In genomic region chr6:129451411-129452039, GRCm38 (mm10) we compare ENCODE assay signal across 8 mouse cellular contexts. TPM values are rescaled to one million over a fixed set of nuclear protein-coding genes. Genes with fewer than 3 reads are reported as not detected.
DNase-seq lines count a peak whose midpoint lies in the region; TF ChIP-seq lines count a peak whose summit lies in the region.

Gene Clec1a (minus strand): TSS chr6:129452000.

- H3K36me3 ChIP-seq in kidney, adult 2 months (ENCODE audit: control insufficient read depth, insufficient read depth, low read length) = no peaks in the 10 kb centered on the region
- H3K36me3 ChIP-seq in macrophage (ENCODE audit: inconsistent target) = no peaks in the 10 kb centered on the region

- DNase-seq in left cerebral cortex, adult 2 months (ENCODE audit: extremely low spot score in 1 of 2, low spot score in 2 of 2) = peak in 1 of 2 experiments; percentile 7
- DNase-seq in left cerebral cortex, postnatal 36 days (ENCODE audit: low spot score in 2 of 2) = no peak
- DNase-seq in adrenal gland, postnatal 25 days = peak; percentile 6
- DNase-seq in gastrocnemius, postnatal 14 days = peak; percentile 32
- peak; percentile 79 for DNase-seq in kidney, adult 2 months
- no peak for DNase-seq in B cell, adult 2 months
- DNase-seq in natural killer cell, adult 2 months (ENCODE audit: low spot score in 2 of 2) = no peak

- no peak for TF ChIP-seq POLR2A in kidney, adult 2 months (IDR thresholded peaks at IDR 0.05; ENCODE audit: low read depth, low read length)

- intact Hi-C loops in left cerebral cortex, adult 2 months (cut with DNase I) = no loop called here
- intact Hi-C loops in left cerebral cortex, postnatal 36 days (cut with DNase I) = no loop called here
- intact Hi-C loops in gastrocnemius, postnatal 14 days (cut with DNase I; ENCODE audit: low total_unique reads) = no loop called here

- peak within 1 kb of the TSS; percentile 24 for H3K4me3 ChIP-seq in left cerebral cortex, adult 2 months
- peak within 1 kb of the TSS; percentile 62 for H3K4me3 ChIP-seq in kidney, adult 2 months (ENCODE audit: insufficient read depth, low read depth, low read length)
- peak within 1 kb of the TSS; percentile 5; the same call in 1 of the 2 replicates for H3K4me3 ChIP-seq in macrophage (ENCODE audit: inconsistent target)

- no peaks in the 10 kb centered on the region for H3K27me3 ChIP-seq in kidney, adult 2 months (replicated peaks; ENCODE audit: control insufficient read depth, insufficient read depth, low read length)

- TF ChIP-seq CTCF in left cerebral cortex, adult 2 months (IDR thresholded peaks at IDR 0.05) = no peak
- no peak for TF ChIP-seq CTCF in kidney, adult 2 months (conservative IDR thresholded peaks at IDR 0.05; ENCODE audit: insufficient read depth, insufficient read length, low read depth, low read length)

- no peaks in the 10 kb centered on the region for H3K79me2 ChIP-seq in macrophage (ENCODE audit: inconsistent target)

- 44% methylated on average over 13 of the region's 13 CpGs for WGBS in kidney, adult 2 months
- 40% methylated on average over 13 of the region's 13 CpGs for WGBS in macrophage (ENCODE audit: missing documents)

- H3K4me1 ChIP-seq in kidney, adult 2 months (ENCODE audit: control insufficient read depth, insufficient read depth, low read length) = no peaks in the 10 kb centered on the region; the same call in 1 of the 2 replicates

- no peak within 1 kb of the TSS for H3K27ac ChIP-seq in left cerebral cortex, adult 2 months
- H3K27ac ChIP-seq in kidney, adult 2 months (ENCODE audit: insufficient read depth, low read depth, low read length) = peak within 1 kb of the TSS; percentile 36
- H3K27ac ChIP-seq in macrophage = no peak within 1 kb of the TSS

RNA-seq across cellular contexts. Expression of gene Clec1a, which starts in this region (rescaled TPM):
- 1 to 10 TPM; 1.2 to 1.6 TPM for total RNA-seq in left cerebral cortex, adult 2 months (2021)
- total RNA-seq in left cerebral cortex, postnatal 36 days (2021) = 1 to 10 TPM in 1 of 2 experiments, under 1 TPM in 1; 0.52 to 1.1 TPM
- total RNA-seq in adrenal gland, postnatal 25 days (2021) = 4.8 and 6.5 TPM in 2 replicates
- total RNA-seq in gastrocnemius, postnatal 14 days (2021) = 1 to 10 TPM; 3.5 to 4.5 TPM
- 2.6 and 2.8 TPM in 2 replicates for polyA plus RNA-seq in kidney, adult 2 months (2012; rRNA removed)
- 1 to 10 TPM in 1 of 26 experiments, under 1 TPM in 14, not detected in 11; 0.12 to 1.0 (median 0.43) TPM for total RNA-seq in macrophage (2018; cell fraction: chromatin; rRNA removed)
- total RNA-seq in macrophage (2018; cell fraction: cytosol; rRNA removed) = 1 to 10 TPM in 3 of 26 experiments, under 1 TPM in 23; 0.11 to 1.3 (median 0.52) TPM
- total RNA-seq in macrophage (2018; cell fraction: nucleus; rRNA removed) = 1 to 10 TPM in 1 of 26 experiments, under 1 TPM in 22, not detected in 3; 0.18 to 1.1 (median 0.50) TPM
- 0.12 to 0.80 TPM (median 0.65 TPM) in 3 replicates for polyA plus RNA-seq in macrophage (2018)

Comparison
In these comparisons a context has a peak if more than half of its experiments do, and no peak if none do; other contexts are left out.
1. DNase-seq: peak in adrenal gland, postnatal 25 days (single experiment), gastrocnemius, postnatal 14 days (single experiment) and kidney, adult 2 months (single experiment); none in left cerebral cortex, postnatal 36 days (0 of 2), B cell, adult 2 months (0 of 2) and natural killer cell, adult 2 months (0 of 2).
2. H3K4me3 ChIP-seq: peak in every context shown above with its lines; median percentile 62 in kidney, adult 2 months; 24 in left cerebral cortex, adult 2 months; 5 in macrophage.